Mouse (Mus musculus) thymus, adult 2 months (tissue): ENCODE measurements around the gene Mast1. TPM values are rescaled to one million over a fixed set of nuclear protein-coding genes. Genes with fewer than 3 reads are reported as not detected.

Experiments used
- DNase-seq: peaks from one replicate; pipeline ENCODE4 v3.0.0; 2021
- H3K27ac ChIP-seq: fragments of 200-500 bp; 2 replicates; pipeline ENCODE4 v1.5.1; 2012; ENCODE audit warnings: low read length, control low read depth; ENCODE audit not compliant: control insufficient read depth, insufficient read depth
- H3K27me3 ChIP-seq: fragments of 200-500 bp; 2 replicates; pipeline ENCODE4 v1.6.1; 2012; ENCODE audit warnings: mild to moderate bottlenecking, low read length, moderate library complexity, mixed read lengths; ENCODE audit not compliant: control insufficient read depth, insufficient read depth
- H3K36me3 ChIP-seq: fragments of 200-500 bp; 2 replicates; pipeline ENCODE4 v1.6.1; 2012; ENCODE audit warnings: mild to moderate bottlenecking, low read length, moderate library complexity; ENCODE audit not compliant: control insufficient read depth, insufficient read depth
- H3K4me1 ChIP-seq: fragments of 200-500 bp; replicated peaks from 2 replicates; pipeline ENCODE4 v1.6.1; 2012; ENCODE audit warnings: low read length; ENCODE audit not compliant: control insufficient read depth, insufficient read depth
- H3K4me3 ChIP-seq: fragments of 200-500 bp; 2 replicates; pipeline ENCODE4 v1.5.1; 2012; ENCODE audit warnings: mild to moderate bottlenecking, low read length, control low read depth, moderate library complexity; ENCODE audit not compliant: control insufficient read depth, insufficient read depth
- CTCF ChIP-seq: fragments of 200-500 bp; IDR thresholded peaks from 2 replicates; pipeline ENCODE4 v1.5.1; 2012; ENCODE audit warnings: mild to moderate bottlenecking, control low read depth, low read length, moderate library complexity, borderline replicate concordance; ENCODE audit not compliant: control insufficient read depth, poor library complexity, insufficient read depth; ENCODE audit errors: extremely low read depth
- POLR2A ChIP-seq: fragments of 200-500 bp; IDR thresholded peaks from 2 replicates; pipeline ENCODE4 v1.6.1; 2012; ENCODE audit warnings: mild to moderate bottlenecking, low read length, control low read depth, moderate library complexity; ENCODE audit not compliant: control insufficient read depth, poor library complexity, insufficient read depth; ENCODE audit errors: extremely low read depth
- WGBS: fragments of 180-500 bp; shearing (Covaris S2); methylation state at CpG from one replicate; pipeline ENCODE4 v1.1.7; 2018; 5-methylcytosine and 5-hydroxymethylcytosine counted together
- polyA plus RNA-seq: library from polyadenylated mRNA; depleted of rRNA; stranded (reverse); fragments of >200 nt; gene quantifications from 2 replicates; pipeline ENCODE4 v1.2.3, GENCODE M21; 2012

Mast1 gene
- polyA plus RNA-seq, 1 experiment = 0.35 TPM

DNA sequence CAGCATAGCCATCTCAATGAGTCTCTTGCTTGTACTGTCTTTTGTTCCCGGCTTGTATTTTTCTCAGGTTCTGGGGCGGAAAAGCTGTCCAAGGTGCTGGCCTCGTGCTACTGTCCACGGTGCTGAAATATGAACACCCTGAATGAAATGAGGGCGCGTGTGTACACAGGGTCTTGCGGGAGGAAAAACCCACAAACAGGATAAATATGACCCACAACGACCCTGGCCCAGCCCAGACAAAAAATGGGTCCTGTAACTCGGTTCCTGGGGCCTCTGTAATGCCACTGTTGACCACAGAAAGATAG lies 10.0 kb upstream of the Mast1 start:
- WGBS = 9% methylated on average over 9 of the region's 9 CpGs
- DNase-seq = no peak
- Histone ChIP-seq H3K4me1 (peaks cover 7% of the 10 kb centered on the region), H3K27ac (no peak overlapping the region), H3K27me3 (peaks cover 33% of the 10 kb centered on the region), H3K4me3 (no peak overlapping the region), H3K36me3 (no peaks in the 10 kb centered on the region)
- TF ChIP-seq CTCF = no peak
- TF ChIP-seq POLR2A = no peak

DNA sequence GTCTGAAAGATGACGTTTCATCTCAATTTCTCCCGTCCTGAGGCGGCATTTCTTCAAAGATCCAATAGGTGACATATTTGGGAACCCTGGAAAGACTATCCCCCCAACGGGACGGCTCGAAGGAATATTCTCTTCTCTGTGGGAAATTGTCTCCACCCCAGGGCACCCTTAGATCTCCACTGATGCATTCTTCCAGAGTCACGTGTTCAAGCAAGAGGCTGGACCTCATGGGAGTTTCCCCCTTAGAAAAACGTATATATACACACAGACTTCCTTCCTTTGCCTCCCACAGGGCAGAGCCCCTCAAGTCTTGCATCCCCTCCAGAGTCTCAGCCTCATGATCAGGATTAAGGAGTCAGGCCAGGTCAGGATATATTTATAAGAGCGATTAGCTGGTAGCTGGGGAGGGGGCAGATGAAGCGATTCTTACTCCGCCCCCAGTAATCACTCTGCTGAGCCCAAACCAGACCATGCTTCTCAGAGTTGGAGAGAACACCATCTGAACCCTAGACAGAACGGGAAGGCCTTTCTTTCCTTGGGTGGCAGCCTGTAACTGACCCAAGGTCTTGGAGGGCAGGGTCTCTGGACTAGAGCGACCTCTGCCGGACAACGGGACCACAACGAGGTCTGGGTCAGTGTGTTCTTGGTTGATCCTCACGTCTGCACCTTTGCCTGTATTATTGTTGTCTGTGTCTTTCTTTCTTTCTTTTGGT lies 9.5 kb upstream of the Mast1 start, which contains the start of gene Rtbdn:
Gene Rtbdn, plus strand, starts transcription at position 464 of the 713 bp plus-strand sequence.
- no peak for DNase-seq
- H3K27ac ChIP-seq = no peak within 1 kb of the TSS
- 15% methylated on average over 17 of the region's 17 CpGs for WGBS
- H3K4me3 ChIP-seq = no peak within 1 kb of the TSS; the same call in 1 of the 2 replicates
- TF ChIP-seq CTCF (no peak), POLR2A (no peak)
- no peaks in the 10 kb centered on the region for H3K36me3 ChIP-seq
- peaks cover 30% of the 10 kb centered on the region for H3K27me3 ChIP-seq
- H3K4me1 ChIP-seq = peaks cover 7% of the 10 kb centered on the region

DNA sequence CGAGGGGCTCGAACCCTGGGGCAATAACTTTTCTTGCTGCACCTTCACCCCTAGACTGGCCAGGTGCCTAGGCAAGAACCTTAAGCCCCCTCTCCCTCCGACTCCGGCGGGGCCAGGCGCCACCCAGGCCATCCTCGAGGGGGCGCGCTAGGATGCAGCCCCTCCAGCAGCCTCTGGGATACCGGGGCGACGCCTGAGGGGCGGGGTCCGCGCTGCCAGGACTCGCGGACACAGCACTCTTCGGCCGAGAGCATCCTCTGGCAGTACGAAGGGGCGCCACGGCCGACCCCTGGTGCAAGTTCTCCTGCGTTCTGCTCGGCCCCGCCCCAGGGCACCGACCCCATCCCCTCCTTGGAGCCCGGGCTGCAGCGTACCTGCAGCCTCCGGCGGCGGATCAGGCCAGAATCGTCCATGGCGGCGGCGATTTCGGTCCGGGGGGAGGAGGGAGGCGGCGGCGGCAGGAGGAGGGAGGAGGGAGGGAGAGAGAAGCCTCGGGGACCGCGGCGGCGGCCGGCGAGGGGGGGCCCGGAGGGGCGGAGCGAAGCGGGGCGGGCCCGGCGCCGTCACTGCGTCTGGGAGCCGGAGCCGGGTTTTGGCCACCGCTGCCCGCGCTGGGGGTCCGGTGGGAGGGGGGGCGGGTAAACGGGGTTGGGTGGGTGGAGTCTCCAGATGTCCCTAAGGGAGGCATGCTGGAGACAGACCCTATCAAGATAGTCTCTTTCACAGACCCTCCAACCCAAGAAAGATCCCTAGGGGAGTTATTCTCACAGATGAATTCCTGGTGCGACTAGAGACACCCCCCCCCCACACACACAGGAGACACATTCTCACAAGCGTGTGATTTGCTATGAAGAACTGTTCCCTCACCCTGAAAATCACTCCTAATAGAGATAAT lies 8.7 kb upstream of the Mast1 start:
- TF ChIP-seq POLR2A (no peak), CTCF (0 out of 2 replicates have a peak, but pooled peaks have one; percentile 18)
- WGBS = 2% methylated on average over 51 of the region's 67 CpGs
- H3K4me3 ChIP-seq = no peak overlapping the region; the same call in 1 of the 2 replicates
- no peak overlapping the region for H3K27ac ChIP-seq
- H3K4me1 ChIP-seq = peaks cover 7% of the 10 kb centered on the region
- DNase-seq = no peak
- peaks cover 30% of the 10 kb centered on the region for H3K27me3 ChIP-seq
- H3K36me3 ChIP-seq = no peaks in the 10 kb centered on the region

DNA sequence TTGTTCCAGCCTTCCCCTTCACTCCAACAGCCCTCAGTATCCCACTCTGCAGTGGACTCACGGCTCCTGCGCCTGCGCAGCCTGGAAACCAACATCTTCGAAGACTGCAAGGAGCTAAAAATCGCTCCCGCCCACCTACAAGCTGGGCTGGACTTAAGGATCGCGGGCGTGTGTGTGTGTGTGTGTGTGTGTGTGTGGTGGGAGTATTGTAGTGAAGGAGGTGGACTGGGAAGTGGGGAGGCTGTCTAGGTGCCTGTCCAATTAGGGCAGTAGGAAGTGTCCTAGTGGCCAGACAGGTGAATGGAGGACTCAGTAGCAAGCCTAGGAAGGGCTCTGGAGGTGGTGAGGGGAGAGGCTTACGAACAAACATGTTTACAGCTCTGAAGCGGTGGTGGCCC lies 8.1 kb upstream of the Mast1 start:
- Histone ChIP-seq H3K27me3 (peaks cover 30% of the 10 kb centered on the region), H3K4me3 (no peak overlapping the region), H3K36me3 (no peaks in the 10 kb centered on the region), H3K4me1 (peaks cover 7% of the 10 kb centered on the region), H3K27ac (no peak overlapping the region)
- DNase-seq = no peak
- WGBS = 21% methylated on average over 11 of the region's 11 CpGs
- TF ChIP-seq POLR2A (no peak), CTCF (no peak)

GRCm38 (mm10) chr8:84944478-84945160 lies 7.5 kb upstream of the Mast1 start:
- no peak for TF ChIP-seq POLR2A
- TF ChIP-seq CTCF = no peak
- WGBS = 5% methylated on average over 26 of the region's 26 CpGs
- Histone ChIP-seq H3K36me3 (no peaks in the 10 kb centered on the region), H3K27ac (no peak overlapping the region), H3K4me1 (peaks cover 7% of the 10 kb centered on the region), H3K27me3 (peaks cover 30% of the 10 kb centered on the region), H3K4me3 (no peak overlapping the region)
- DNase-seq = peak; percentile 49

- 31% methylated on average over 4 of the region's 4 CpGs for WGBS
- H3K4me1 ChIP-seq = peaks cover 7% of the 10 kb centered on the region
- H3K36me3 ChIP-seq = no peaks in the 10 kb centered on the region
- H3K27ac ChIP-seq = no peak overlapping the region
- peaks cover 30% of the 10 kb centered on the region for H3K27me3 ChIP-seq
- no peak overlapping the region for H3K4me3 ChIP-seq
- TF ChIP-seq CTCF = no peak
- no peak for TF ChIP-seq POLR2A
- DNase-seq = no peak
These were observed 6.5 kb upstream of the Mast1 start for GRCm38 (mm10) chr8:84943699-84944098.
